Mouse (Mus musculus) left cerebral cortex, adult 2 months (tissue): ENCODE measurements at regions not wholly inside any gene's neighbourhood (a gene's known extent, or its start where the extent isn't known, plus 50 kb on each side); places are given as distances from the start of the nearest gene placed in this dataset.
A peak's percentile ranks its signal among the peaks of the same experiment; 100 is the strongest.

Source experiments
- DNase-seq, 2 experiments: peaks; one replicate each; pipeline ENCODE4 v3.0.0; 2021 to 2022; ENCODE audit warnings: low spot score in 2 of 2, mixed read lengths in 1 of 2; ENCODE audit errors: extremely low spot score in 1 of 2
- H3K27ac ChIP-seq: fragments of 200-600 bp; 2 replicates; pipeline ENCODE4 v1.8.1; 2022
- H3K4me3 ChIP-seq: fragments of 200-600 bp; 2 replicates; pipeline ENCODE4 v1.8.1; 2022
- CTCF ChIP-seq: fragments of 200-600 bp; IDR thresholded peaks from 2 replicates; pipeline ENCODE4 v1.8.1; 2022; ENCODE audit warnings: antibody characterized with exemption, mild to moderate bottlenecking, moderate library complexity
- intact Hi-C: fragments of 180-260 bp; cut with DNase I; formaldehyde crosslinking; loops from one replicate; pipeline ENCODE4 v1.15.1; 2025

- DNase-seq = no peak
- Histone ChIP-seq H3K4me3 (no peak overlapping the region), H3K27ac (no peak overlapping the region)
- no peak for TF ChIP-seq CTCF
- intact Hi-C loops = no loop called here
These were observed 773.0 kb downstream of the Kcnj2 start for GRCm38 (mm10) chr11:111838996-111839395.

GRCm38 (mm10) chr11:111843728-111844258, 777.8 kb downstream of the Kcnj2 start:
- Histone ChIP-seq H3K27ac (no peak overlapping the region), H3K4me3 (no peak overlapping the region)
- DNase-seq = no peak
- TF ChIP-seq CTCF = no peak
- intact Hi-C loops = no loop called here

- TF ChIP-seq CTCF = no peak
- DNase-seq = no peak
- Histone ChIP-seq H3K4me3 (no peak overlapping the region), H3K27ac (no peak overlapping the region)
- intact Hi-C loops = no loop called here
These were observed 778.5 kb downstream of the Kcnj2 start for GRCm38 (mm10) chr11:111844382-111845027.

GRCm38 (mm10) chr11:111857288-111857687, 791.3 kb downstream of the Kcnj2 start:
- intact Hi-C loops = no loop called here
- Histone ChIP-seq H3K4me3 (no peak overlapping the region), H3K27ac (no peak overlapping the region)
- no peak for TF ChIP-seq CTCF
- no peak for DNase-seq

DNA sequence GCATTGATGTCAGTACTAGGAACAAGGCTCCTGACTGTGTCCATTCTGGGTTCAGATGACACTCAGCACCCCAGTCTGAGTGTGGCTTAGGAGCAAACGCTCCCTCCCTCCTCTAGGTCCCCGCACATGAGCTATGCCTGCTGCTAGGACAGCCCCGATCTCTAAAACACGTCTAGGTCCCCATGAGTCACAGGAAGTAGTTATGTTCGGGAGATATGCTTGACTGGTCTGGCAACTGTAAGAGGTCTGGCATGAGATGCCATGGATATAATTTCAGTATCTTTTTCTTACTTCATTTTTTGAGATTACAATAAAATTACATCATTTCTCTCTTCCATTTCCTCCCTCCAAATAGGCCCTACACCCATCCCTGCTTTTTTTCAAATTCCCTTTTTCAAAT, 792.1 kb downstream of the Kcnj2 start:
- H3K4me3 ChIP-seq = no peak overlapping the region
- intact Hi-C loops = no loop called here
- no peak overlapping the region for H3K27ac ChIP-seq
- DNase-seq = no peak
- TF ChIP-seq CTCF = no peak

- H3K27ac ChIP-seq = no peak overlapping the region
- no peak overlapping the region for H3K4me3 ChIP-seq
- DNase-seq = no peak
- intact Hi-C loops = no loop called here
- TF ChIP-seq CTCF = no peak
These were observed 799.2 kb downstream of the Kcnj2 start for GRCm38 (mm10) chr11:111865143-111865542.

DNA sequence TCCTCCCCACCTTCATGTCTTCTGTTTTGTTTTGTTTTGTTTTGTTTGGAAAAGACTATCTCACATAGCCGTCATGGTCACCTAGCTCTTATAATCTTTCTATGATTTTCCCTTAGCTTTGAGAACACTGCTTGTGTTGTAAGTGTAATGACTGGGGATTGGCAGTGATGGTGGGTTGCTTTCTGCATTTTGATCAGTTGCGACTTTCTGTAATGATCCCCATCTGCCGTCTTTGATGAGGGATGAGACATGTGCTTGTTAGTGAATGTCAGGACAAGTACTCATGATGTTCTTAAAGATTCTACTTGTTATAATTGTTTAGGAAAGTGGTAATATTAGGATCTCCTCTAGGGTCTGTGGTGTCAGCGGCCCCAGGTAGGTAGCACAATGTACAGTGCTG, 809.4 kb downstream of the Kcnj2 start:
- intact Hi-C loops = no loop called here
- Histone ChIP-seq H3K27ac (no peak overlapping the region), H3K4me3 (no peak overlapping the region)
- no peak for TF ChIP-seq CTCF
- no peak for DNase-seq

- DNase-seq = no peak
- TF ChIP-seq CTCF = no peak
- intact Hi-C loops = no loop called here
These were observed 814.2 kb downstream of the Kcnj2 start for GRCm38 (mm10) chr11:111880146-111880545.

DNA sequence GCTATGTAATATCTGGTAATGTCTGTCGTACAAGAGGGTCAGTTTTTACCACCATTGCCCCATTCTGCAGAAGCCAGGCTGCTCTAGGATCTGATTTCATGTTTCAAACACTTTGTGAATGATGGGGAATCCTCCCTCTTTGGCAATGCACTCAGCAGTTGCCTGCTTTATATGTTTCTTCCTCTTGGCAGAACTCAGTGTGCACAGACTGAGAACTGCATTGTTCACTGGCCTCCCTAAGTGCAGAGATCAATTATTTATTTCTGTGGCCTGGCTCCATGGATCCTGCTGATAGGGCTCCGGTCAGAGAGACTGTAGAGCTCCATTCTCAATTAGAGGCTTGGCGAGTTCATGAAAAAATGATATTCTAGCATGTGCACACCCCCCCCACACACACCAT, 824.1 kb downstream of the Kcnj2 start:
- TF ChIP-seq CTCF = no peak
- DNase-seq = no peak
- intact Hi-C loops = no loop called here
- H3K27ac ChIP-seq = no peak overlapping the region
- H3K4me3 ChIP-seq = no peak overlapping the region

More at GRCm38 (mm10) chr11:111880146-111880545, 814.2 kb downstream of the Kcnj2 start:
- Histone ChIP-seq H3K27ac (no peak overlapping the region), H3K4me3 (no peak overlapping the region)

GRCm38 (mm10) chr11:111893861-111894260, 827.9 kb downstream of the Kcnj2 start:
- DNase-seq = peak; percentile 10 to 17
- Histone ChIP-seq H3K4me3 (no peak overlapping the region), H3K27ac (no peak overlapping the region)
- intact Hi-C loops = no loop called here
- no peak for TF ChIP-seq CTCF

GRCm38 (mm10) chr11:111895221-111896200, 829.5 kb downstream of the Kcnj2 start:
- intact Hi-C loops = no loop called here
- Histone ChIP-seq H3K4me3 (no peak overlapping the region), H3K27ac (no peak overlapping the region)
- TF ChIP-seq CTCF = no peak
- no peak for DNase-seq

GRCm38 (mm10) chr11:111897001-111897400, 831.0 kb downstream of the Kcnj2 start:
- no peak overlapping the region for H3K27ac ChIP-seq
- H3K4me3 ChIP-seq = no peak overlapping the region
- no peak for DNase-seq
- intact Hi-C loops = no loop called here
- TF ChIP-seq CTCF = no peak
